Mouse (Mus musculus): ENCODE results near the gene App. TPM values are rescaled to one million over a fixed set of nuclear protein-coding genes. Genes with fewer than 3 reads are reported as not detected.

Gene App
- total RNA-seq, 2 experiments from 2014 or later, result 68.7 to 96.8 TPM

GRCm38 (mm10) chr16:85086303-85086702 lies 87.3 kb downstream of the App start:
- no peak for DNase-seq (ENCODE audit: low spot score)

GRCm38 (mm10) chr16:85085902-85086301 lies 87.7 kb downstream of the App start:
- no peak for DNase-seq (ENCODE audit: low spot score)

GRCm38 (mm10) chr16:85084152-85084551 lies 89.4 kb downstream of the App start:
- no peak for DNase-seq (ENCODE audit: low spot score)

GRCm38 (mm10) chr16:85075330-85075729 lies 98.2 kb downstream of the App start:
- DNase-seq (ENCODE audit: low spot score), result no peak

GRCm38 (mm10) chr16:85074889-85075288 lies 98.7 kb downstream of the App start:
- no peak for DNase-seq (ENCODE audit: low spot score)

GRCm38 (mm10) chr16:85072624-85073023 lies 100.9 kb downstream of the App start:
- DNase-seq (ENCODE audit: low spot score), result no peak

GRCm38 (mm10) chr16:85071791-85072190 lies 101.8 kb downstream of the App start:
- no peak for DNase-seq (ENCODE audit: low spot score)

GRCm38 (mm10) chr16:85071248-85071647 lies 102.3 kb downstream of the App start:
- no peak for DNase-seq (ENCODE audit: low spot score)

- DNase-seq (ENCODE audit: low spot score), result peak; percentile 23
These were observed 106.2 kb downstream of the App start for GRCm38 (mm10) chr16:85067254-85067893.

- DNase-seq (ENCODE audit: low spot score), result no peak
These were observed 107.3 kb downstream of the App start for GRCm38 (mm10) chr16:85066227-85066626.

GRCm38 (mm10) chr16:85064800-85065199 lies 108.8 kb downstream of the App start:
- DNase-seq (ENCODE audit: low spot score), result no peak

- no peak for DNase-seq (ENCODE audit: low spot score)
These were observed 110.8 kb downstream of the App start for GRCm38 (mm10) chr16:85062732-85063131.

- no peak for DNase-seq (ENCODE audit: low spot score)
These were observed 111.8 kb downstream of the App start for GRCm38 (mm10) chr16:85061725-85062124.

GRCm38 (mm10) chr16:85058138-85058537 lies 115.4 kb downstream of the App start:
- no peak for DNase-seq (ENCODE audit: low spot score)

GRCm38 (mm10) chr16:85056212-85056611 lies 117.4 kb downstream of the App start:
- no peak for DNase-seq (ENCODE audit: low spot score)

GRCm38 (mm10) chr16:85053996-85054395 lies 119.6 kb downstream of the App start:
- DNase-seq (ENCODE audit: low spot score), result no peak

- no peak for DNase-seq (ENCODE audit: low spot score)
These were observed 126.3 kb downstream of the App start for GRCm38 (mm10) chr16:85047310-85047709.

GRCm38 (mm10) chr16:85041153-85041959 lies 132.2 kb downstream of the App start:
- no peak for DNase-seq (ENCODE audit: low spot score)

- no peak for DNase-seq (ENCODE audit: low spot score)
These were observed 134.8 kb downstream of the App start for GRCm38 (mm10) chr16:85038731-85039130.

- DNase-seq (ENCODE audit: low spot score), result no peak
These were observed 135.5 kb downstream of the App start for GRCm38 (mm10) chr16:85037969-85038644.

- no peak for DNase-seq (ENCODE audit: low spot score)
These were observed 137.8 kb downstream of the App start for GRCm38 (mm10) chr16:85035815-85036214.

- DNase-seq (ENCODE audit: low spot score), result no peak
These were observed 139.8 kb downstream of the App start for GRCm38 (mm10) chr16:85033747-85034146.

Measured in gastrocnemius, adult 18-20 months (tissue).